In the genomic region with DNA sequence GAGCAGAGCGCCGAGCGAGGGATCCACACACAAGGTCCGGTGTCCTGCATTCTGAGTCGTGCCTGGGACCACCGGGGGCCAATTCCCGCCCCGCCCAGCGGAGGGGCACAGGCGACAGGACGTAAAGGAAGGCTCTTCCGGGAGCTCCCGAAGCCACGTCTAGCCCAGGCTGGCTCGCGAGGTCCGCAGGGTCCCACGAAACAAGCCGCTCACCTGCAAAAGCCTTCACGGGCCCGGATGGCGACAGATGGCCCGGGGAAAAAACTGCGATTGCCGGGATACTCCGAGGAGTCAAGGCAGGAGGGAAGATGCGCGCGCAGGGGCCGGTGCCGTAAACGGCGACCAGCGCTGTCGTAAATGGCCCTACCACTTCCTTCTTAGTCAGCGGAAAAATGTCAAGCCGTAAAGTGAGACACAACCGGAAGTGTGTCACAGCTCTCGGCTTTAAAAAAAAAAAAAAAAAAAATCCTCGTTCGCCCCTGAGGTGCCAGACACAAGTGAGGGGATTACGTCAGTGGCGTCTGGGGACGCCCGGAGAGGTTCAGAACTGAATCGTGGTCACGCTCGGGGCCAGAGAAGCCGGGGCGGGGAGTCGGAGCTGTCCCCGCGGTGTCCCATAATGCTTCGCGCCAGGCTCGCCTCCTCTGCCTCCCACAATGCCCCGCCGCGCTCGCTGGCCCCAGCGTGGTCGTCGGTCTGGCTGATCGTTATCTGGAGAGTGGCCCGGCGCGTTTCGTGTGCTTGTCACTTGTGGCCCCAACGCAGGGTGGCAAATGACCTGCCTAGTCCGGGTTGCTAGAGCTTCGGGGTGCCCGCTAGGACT, we compare ENCODE assay signal across 8 mouse cellular contexts. TPM values are rescaled to one million over a fixed set of nuclear protein-coding genes. Genes with fewer than 3 reads are reported as not detected.
DNase-seq lines count a peak whose midpoint lies in the region; ATAC-seq lines count a peak whose summit lies in the region.

TSS of gene Eif3d (minus strand) at position 344 of the 823 bp plus-strand sequence.

- peak; percentile 88 for ATAC-seq in erythroblast, adult 5-6 weeks (replicated peaks; ENCODE audit: low FRiP score, poor library complexity, severe bottlenecking)
- peak; percentile 90 for ATAC-seq in kidney, embryonic 15.5 days (replicated peaks; ENCODE audit: low FRiP score)
- ATAC-seq in monocyte, adult 5-6 weeks (replicated peaks; ENCODE audit: insufficient number of reproducible peaks, low FRiP score, low TSS enrichment, poor library complexity, severe bottlenecking): peak; percentile 85

- peaks cover 17% of the 10 kb centered on the region for H3K4me1 ChIP-seq in heart, embryonic 10.5 days
- peaks cover 19% of the 10 kb centered on the region for H3K4me1 ChIP-seq in kidney, embryonic 15.5 days

- WGBS in heart, embryonic 10.5 days: under 1% methylated on average over 72 of the region's 72 CpGs
- under 1% methylated on average over 72 of the region's 72 CpGs for WGBS in kidney, embryonic 15.5 days

- DNase-seq in B cell, adult 2 months: peak; percentile 97 to 98
- DNase-seq in brain, adult 2 months (ENCODE audit: low read depth, low spot score): peak; percentile 98
- peak; percentile 97 for DNase-seq in heart, embryonic 10.5 days (ENCODE audit: low spot score)
- DNase-seq in liver: peak; percentile 95
- peak; percentile 97 to 99 for DNase-seq in spleen, postnatal 4 days (ENCODE audit: low spot score in 2 of 2)

- H3K9me3 ChIP-seq in heart, embryonic 10.5 days: no peaks in the 10 kb centered on the region
- no peaks in the 10 kb centered on the region for H3K9me3 ChIP-seq in kidney, embryonic 15.5 days (replicated peaks)

- H3K4me3 ChIP-seq in heart, embryonic 10.5 days: peak within 1 kb of the TSS; percentile 99
- peak within 1 kb of the TSS; percentile 89 for H3K4me3 ChIP-seq in kidney, embryonic 15.5 days (replicated peaks)

- H3K27me3 ChIP-seq in heart, embryonic 10.5 days (ENCODE audit: insufficient read depth, poor library complexity, severe bottlenecking): no peaks in the 10 kb centered on the region
- 0 out of 2 replicates have a peak, but pooled peaks cover 3% of the 10 kb centered on the region for H3K27me3 ChIP-seq in kidney, embryonic 15.5 days

- H3K4me2 ChIP-seq in kidney, embryonic 15.5 days: peak within 1 kb of the TSS; percentile 86

- H3K9ac ChIP-seq in kidney, embryonic 15.5 days: peak within 1 kb of the TSS; percentile 89

- H3K27ac ChIP-seq in heart, embryonic 10.5 days: peak within 1 kb of the TSS; percentile 98
- peak within 1 kb of the TSS; percentile 99 for H3K27ac ChIP-seq in kidney, embryonic 15.5 days

- H3K36me3 ChIP-seq in heart, embryonic 10.5 days: peaks cover 31% of the 10 kb centered on the region
- H3K36me3 ChIP-seq in kidney, embryonic 15.5 days: peaks cover 31% of the 10 kb centered on the region

RNA-seq across cellular contexts. Expression of gene Eif3d, which starts in this region (rescaled TPM):
- total RNA-seq in erythroblast, adult 5-6 weeks (2015; ENCODE audit: low replicate concordance): 41.5 and 85.3 TPM in 2 replicates
- 47.5 and 50.3 TPM in 2 replicates for total RNA-seq in erythroblast, adult 5-6 weeks (2017; ENCODE audit: low replicate concordance)
- polyA plus RNA-seq in heart, embryonic 10.5 days (2016; fragmentation: Nextera tagmentation; extraction: Ambion mirVana): 204 and 225 TPM in 2 replicates
- 210 and 223 TPM in 2 replicates for polyA plus RNA-seq in kidney, embryonic 15.5 days (2015; fragmentation: Nextera tagmentation; extraction: Ambion mirVana)
- 119 to 136 TPM (median 124 TPM) in 3 replicates for total RNA-seq in monocyte, adult 5-6 weeks (2017)

Comparison
In these comparisons a context has a peak if more than half of its experiments do, and no peak if none do; other contexts are left out.
1. Peak in every context shown above with its lines: DNase-seq, ATAC-seq, H3K4me3 ChIP-seq and H3K27ac ChIP-seq.